Mouse (Mus musculus): ENCODE results near the gene Zfp13. TPM values are rescaled to one million over a fixed set of nuclear protein-coding genes. Genes with fewer than 3 reads are reported as not detected.

The Zfp13 gene
- polyA plus RNA-seq, 1 experiment from 2014 or later: 6.7 TPM

GRCm38 (mm10) chr17:23559767-23560166 is 39.5 kb downstream of the Zfp13 start:
- H3K4me3 ChIP-seq: no peak overlapping the region
- WGBS: 62% methylated on average over 11 of the region's 11 CpGs
- H3K36me3 ChIP-seq: peaks cover 45% of the 10 kb centered on the region
- H3K9me3 ChIP-seq (replicated peaks): no peaks in the 10 kb centered on the region
- ATAC-seq (replicated peaks; ENCODE audit: insufficient number of reproducible peaks, insufficient read depth, low FRiP score, low read depth): no peak
- no peak overlapping the region for H3K27ac ChIP-seq
- no peaks in the 10 kb centered on the region for H3K27me3 ChIP-seq
- H3K4me2 ChIP-seq: no peak overlapping the region
- peaks cover 7% of the 10 kb centered on the region for H3K4me1 ChIP-seq (replicated peaks)
- no peak overlapping the region for H3K9ac ChIP-seq

- ATAC-seq (replicated peaks; ENCODE audit: insufficient number of reproducible peaks, insufficient read depth, low FRiP score, low read depth): no peak
- Histone ChIP-seq H3K4me2 (no peak overlapping the region), H3K36me3 (peaks cover 34% of the 10 kb centered on the region), H3K27ac (no peak overlapping the region), H3K9me3 (replicated peaks) (no peaks in the 10 kb centered on the region), H3K9ac (no peak overlapping the region), H3K4me3 (no peak overlapping the region), H3K4me1 (replicated peaks) (peaks cover 7% of the 10 kb centered on the region), H3K27me3 (no peaks in the 10 kb centered on the region)
- 78% methylated on average over 7 of the region's 7 CpGs for WGBS
These were observed 43.9 kb downstream of the Zfp13 start for GRCm38 (mm10) chr17:23555243-23555916.

- no peak for ATAC-seq (replicated peaks; ENCODE audit: insufficient number of reproducible peaks, insufficient read depth, low FRiP score, low read depth)
- no peak overlapping the region for H3K4me2 ChIP-seq
- no peak overlapping the region for H3K27ac ChIP-seq
- H3K4me1 ChIP-seq (replicated peaks): peaks cover 13% of the 10 kb centered on the region
- H3K36me3 ChIP-seq: peaks cover 32% of the 10 kb centered on the region
- H3K27me3 ChIP-seq: no peaks in the 10 kb centered on the region
- no peak overlapping the region for H3K4me3 ChIP-seq
- H3K9me3 ChIP-seq (replicated peaks): no peaks in the 10 kb centered on the region
- H3K9ac ChIP-seq: no peak overlapping the region
These were observed 45.0 kb downstream of the Zfp13 start for GRCm38 (mm10) chr17:23554321-23554720.

GRCm38 (mm10) chr17:23553634-23554120 is 45.6 kb downstream of the Zfp13 start:
- Histone ChIP-seq H3K36me3 (peaks cover 26% of the 10 kb centered on the region), H3K27ac (no peak overlapping the region), H3K4me1 (replicated peaks) (peaks cover 17% of the 10 kb centered on the region), H3K27me3 (no peaks in the 10 kb centered on the region), H3K9me3 (replicated peaks) (no peaks in the 10 kb centered on the region), H3K9ac (no peak overlapping the region), H3K4me3 (no peak overlapping the region), H3K4me2 (no peak overlapping the region)
- ATAC-seq (replicated peaks; ENCODE audit: insufficient number of reproducible peaks, insufficient read depth, low FRiP score, low read depth): no peak
- 60% methylated on average over 1 of the region's 1 CpGs for WGBS

GRCm38 (mm10) chr17:23552896-23553633 is 46.2 kb downstream of the Zfp13 start:
- ATAC-seq (replicated peaks; ENCODE audit: insufficient number of reproducible peaks, insufficient read depth, low FRiP score, low read depth): no peak
- no peaks in the 10 kb centered on the region for H3K27me3 ChIP-seq
- peaks cover 19% of the 10 kb centered on the region for H3K4me1 ChIP-seq (replicated peaks)
- H3K9me3 ChIP-seq (replicated peaks): no peaks in the 10 kb centered on the region
- no peak overlapping the region for H3K27ac ChIP-seq
- H3K36me3 ChIP-seq: peaks cover 20% of the 10 kb centered on the region
- H3K4me2 ChIP-seq: no peak overlapping the region
- no peak overlapping the region for H3K4me3 ChIP-seq
- no peak overlapping the region for H3K9ac ChIP-seq
- WGBS: 87% methylated on average over 8 of the region's 8 CpGs

- Histone ChIP-seq H3K9me3 (replicated peaks) (no peaks in the 10 kb centered on the region), H3K4me3 (no peak overlapping the region), H3K9ac (no peak overlapping the region), H3K4me2 (no peak overlapping the region), H3K36me3 (peaks cover 9% of the 10 kb centered on the region), H3K27me3 (no peaks in the 10 kb centered on the region), H3K4me1 (replicated peaks) (peaks cover 19% of the 10 kb centered on the region), H3K27ac (no peak overlapping the region)
- WGBS: 48% methylated on average over 5 of the region's 5 CpGs
- no peak for ATAC-seq (replicated peaks; ENCODE audit: insufficient number of reproducible peaks, insufficient read depth, low FRiP score, low read depth)
These were observed 47.3 kb downstream of the Zfp13 start for GRCm38 (mm10) chr17:23551963-23552362.

- H3K9me3 ChIP-seq (replicated peaks): no peaks in the 10 kb centered on the region
- peak overlapping the region; percentile 60 for H3K4me3 ChIP-seq
- no peak overlapping the region for H3K27ac ChIP-seq
- H3K36me3 ChIP-seq: peaks cover 4% of the 10 kb centered on the region; the same call in 1 of the 2 replicates
- no peaks in the 10 kb centered on the region for H3K27me3 ChIP-seq
- peaks cover 19% of the 10 kb centered on the region for H3K4me1 ChIP-seq (replicated peaks)
- no peak overlapping the region for H3K9ac ChIP-seq
- no peak for ATAC-seq (replicated peaks; ENCODE audit: insufficient number of reproducible peaks, insufficient read depth, low FRiP score, low read depth)
- peak overlapping the region; percentile 77 for H3K4me2 ChIP-seq
These were observed 47.9 kb downstream of the Zfp13 start for GRCm38 (mm10) chr17:23551416-23551815.

- H3K9me3 ChIP-seq (replicated peaks): no peaks in the 10 kb centered on the region
- peaks cover 19% of the 10 kb centered on the region for H3K4me1 ChIP-seq (replicated peaks)
- 1% methylated on average over 15 of the region's 15 CpGs for WGBS
- 0 out of 2 replicates have a peak, but pooled peaks have one; percentile 1 for ATAC-seq (replicated peaks; ENCODE audit: insufficient number of reproducible peaks, insufficient read depth, low FRiP score, low read depth)
- H3K4me3 ChIP-seq: peak overlapping the region; percentile 60
- peak overlapping the region; percentile 77 for H3K4me2 ChIP-seq
- H3K27ac ChIP-seq: peak overlapping the region; percentile 74
- no peaks in the 10 kb centered on the region for H3K36me3 ChIP-seq
- H3K27me3 ChIP-seq: no peaks in the 10 kb centered on the region
- H3K9ac ChIP-seq: peak overlapping the region; percentile 53
These were observed 48.4 kb downstream of the Zfp13 start for GRCm38 (mm10) chr17:23550856-23551255.

GRCm38 (mm10) chr17:23550188-23550791 is 49.0 kb downstream of the Zfp13 start:
- no peaks in the 10 kb centered on the region for H3K27me3 ChIP-seq
- peak overlapping the region; percentile 53 for H3K9ac ChIP-seq
- H3K4me3 ChIP-seq: peak overlapping the region; percentile 60
- H3K4me1 ChIP-seq (replicated peaks): peaks cover 19% of the 10 kb centered on the region
- H3K4me2 ChIP-seq: peak overlapping the region; percentile 77
- under 1% methylated on average over 22 of the region's 22 CpGs for WGBS
- H3K9me3 ChIP-seq (replicated peaks): no peaks in the 10 kb centered on the region
- no peaks in the 10 kb centered on the region for H3K36me3 ChIP-seq
- peak overlapping the region; percentile 74 for H3K27ac ChIP-seq
- ATAC-seq (replicated peaks; ENCODE audit: insufficient number of reproducible peaks, insufficient read depth, low FRiP score, low read depth): peak; percentile 55

GRCm38 (mm10) chr17:23549441-23549840 is 49.8 kb downstream of the Zfp13 start:
- no peak overlapping the region for H3K27ac ChIP-seq
- H3K9ac ChIP-seq: peak overlapping the region; percentile 9; the same call in 1 of the 2 replicates
- peak overlapping the region; percentile 77 for H3K4me2 ChIP-seq
- 5% methylated on average over 9 of the region's 9 CpGs for WGBS
- no peaks in the 10 kb centered on the region for H3K27me3 ChIP-seq
- H3K4me1 ChIP-seq (replicated peaks): peaks cover 19% of the 10 kb centered on the region
- H3K4me3 ChIP-seq: peak overlapping the region; percentile 60
- no peak for ATAC-seq (replicated peaks; ENCODE audit: insufficient number of reproducible peaks, insufficient read depth, low FRiP score, low read depth)
- H3K36me3 ChIP-seq: no peaks in the 10 kb centered on the region
- H3K9me3 ChIP-seq (replicated peaks): no peaks in the 10 kb centered on the region

- peak overlapping the region; percentile 5; the same call in 1 of the 2 replicates for H3K27ac ChIP-seq
- 1% methylated on average over 15 of the region's 15 CpGs for WGBS
- H3K4me3 ChIP-seq: peak overlapping the region; percentile 60
- H3K27me3 ChIP-seq: no peaks in the 10 kb centered on the region
- ATAC-seq (replicated peaks; ENCODE audit: insufficient number of reproducible peaks, insufficient read depth, low FRiP score, low read depth): no peak; the same call in 1 of the 2 replicates
- H3K9me3 ChIP-seq (replicated peaks): no peaks in the 10 kb centered on the region
- peak overlapping the region; percentile 77 for H3K4me2 ChIP-seq
- H3K36me3 ChIP-seq: no peaks in the 10 kb centered on the region
- H3K9ac ChIP-seq: no peak overlapping the region
- peaks cover 19% of the 10 kb centered on the region for H3K4me1 ChIP-seq (replicated peaks)
These were observed 50.7 kb downstream of the Zfp13 start for GRCm38 (mm10) chr17:23548615-23549014.
